Mouse (Mus musculus): ENCODE measurements at regions not wholly inside any gene's neighbourhood (a gene's known extent, or its start where the extent isn't known, plus 50 kb on each side); places are given as distances from the start of the nearest gene placed in this dataset.
"Not testable (repeated sequence)": the region's sequence is repeated elsewhere in the genome, so short reads cannot be mapped to it uniquely, and the experiment has no call there.

GRCm38 (mm10) chr16:50533881-50534280 lies 57.1 kb downstream of the Ccdc54 start:
- DNase-seq: no peak

GRCm38 (mm10) chr16:50529511-50530416 lies 61.2 kb downstream of the Ccdc54 start:
- DNase-seq: peak; percentile 77

GRCm38 (mm10) chr16:50528677-50529510 lies 62.1 kb downstream of the Ccdc54 start:
- DNase-seq: peak; percentile 62

DNA sequence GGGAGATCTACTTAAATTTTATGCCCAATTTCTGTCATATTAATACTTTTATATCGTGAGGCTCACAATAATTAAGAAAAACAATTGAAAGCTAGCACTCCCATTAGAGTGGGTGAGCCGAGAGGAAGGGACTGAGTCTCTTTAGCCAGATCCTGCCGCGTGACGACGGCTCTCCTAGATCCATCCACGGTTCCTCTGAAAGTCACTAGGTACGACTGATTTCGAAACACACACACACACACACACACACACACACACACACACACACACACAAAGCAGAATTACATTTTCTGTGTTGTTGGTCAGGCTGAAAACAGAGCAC lies 62.6 kb downstream of the Ccdc54 start:
- no peak for DNase-seq

DNA sequence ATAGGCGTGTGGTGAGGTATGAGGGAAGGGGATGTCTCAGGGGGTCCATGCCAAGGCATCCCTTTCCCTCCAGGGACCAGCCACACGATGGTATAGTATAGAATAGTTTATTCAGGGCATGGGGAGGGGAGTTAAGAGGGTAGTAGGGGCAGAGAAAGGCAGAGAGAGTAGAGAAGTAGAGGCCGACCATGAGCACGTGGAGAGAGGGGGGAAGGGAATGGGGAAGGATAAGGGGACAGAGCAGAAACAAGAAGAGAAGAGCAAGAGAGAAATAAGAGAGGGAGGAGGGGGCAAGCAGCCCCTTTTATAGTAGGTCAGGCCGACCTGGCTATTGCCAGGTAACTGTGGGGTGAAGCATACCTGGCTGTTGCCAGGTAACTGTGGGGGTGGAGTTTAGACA lies 64.0 kb downstream of the Ccdc54 start:
- not testable (repeated sequence) for DNase-seq

DNA sequence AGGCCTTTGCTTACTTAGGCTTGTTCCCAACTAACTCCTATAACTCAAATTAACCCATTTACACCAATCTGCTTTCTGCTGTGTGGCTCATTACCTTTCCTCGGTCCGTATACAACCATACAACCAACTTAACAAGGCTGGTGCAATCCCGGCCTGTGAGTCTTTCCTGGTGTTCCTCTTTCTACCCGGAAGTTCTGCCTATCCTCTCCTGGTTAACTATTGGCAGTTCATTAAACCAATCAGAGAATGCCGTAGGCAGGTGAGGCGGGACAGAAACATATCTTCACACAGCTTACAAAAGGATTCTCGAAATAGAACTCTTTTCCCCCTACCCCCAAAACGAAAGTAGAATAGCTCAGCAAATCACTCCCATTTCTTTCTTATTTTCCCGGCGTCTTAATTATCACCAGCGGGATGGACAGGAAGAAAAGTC lies 65.0 kb downstream of the Ccdc54 start:
- DNase-seq: no peak

GRCm38 (mm10) chr16:50525504-50525903 lies 65.5 kb downstream of the Ccdc54 start:
- DNase-seq: no peak

- no peak for DNase-seq
These were observed 71.3 kb downstream of the Ccdc54 start for GRCm38 (mm10) chr16:50519610-50520009.

DNA sequence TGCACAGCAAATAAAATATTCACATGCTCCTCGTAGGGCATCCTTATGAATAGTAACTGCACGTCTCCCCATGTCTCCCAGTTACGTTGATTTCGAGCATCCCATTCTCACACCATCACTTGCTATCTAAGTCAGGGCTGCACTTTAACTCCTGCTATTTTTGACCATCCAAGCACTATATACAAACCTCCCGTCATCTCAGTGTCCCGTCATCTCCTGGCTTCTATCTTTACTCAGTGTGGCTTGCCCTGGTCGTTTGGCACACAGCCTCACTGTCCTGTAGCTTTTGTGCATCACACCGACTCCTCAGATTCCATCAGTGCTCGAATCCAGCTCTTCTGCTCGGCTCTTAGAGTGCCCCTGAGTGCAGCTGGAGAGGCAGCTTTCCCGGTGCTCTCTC lies 74.4 kb downstream of the Ccdc54 start:
- no peak for DNase-seq

GRCm38 (mm10) chr16:50515039-50515438 lies 75.9 kb downstream of the Ccdc54 start:
- DNase-seq: no peak

GRCm38 (mm10) chr16:50512080-50512479 lies 78.9 kb downstream of the Ccdc54 start:
- DNase-seq: no peak

GRCm38 (mm10) chr16:50509529-50509895 lies 77.3 kb upstream of the Bbx start:
- DNase-seq: no peak

DNA sequence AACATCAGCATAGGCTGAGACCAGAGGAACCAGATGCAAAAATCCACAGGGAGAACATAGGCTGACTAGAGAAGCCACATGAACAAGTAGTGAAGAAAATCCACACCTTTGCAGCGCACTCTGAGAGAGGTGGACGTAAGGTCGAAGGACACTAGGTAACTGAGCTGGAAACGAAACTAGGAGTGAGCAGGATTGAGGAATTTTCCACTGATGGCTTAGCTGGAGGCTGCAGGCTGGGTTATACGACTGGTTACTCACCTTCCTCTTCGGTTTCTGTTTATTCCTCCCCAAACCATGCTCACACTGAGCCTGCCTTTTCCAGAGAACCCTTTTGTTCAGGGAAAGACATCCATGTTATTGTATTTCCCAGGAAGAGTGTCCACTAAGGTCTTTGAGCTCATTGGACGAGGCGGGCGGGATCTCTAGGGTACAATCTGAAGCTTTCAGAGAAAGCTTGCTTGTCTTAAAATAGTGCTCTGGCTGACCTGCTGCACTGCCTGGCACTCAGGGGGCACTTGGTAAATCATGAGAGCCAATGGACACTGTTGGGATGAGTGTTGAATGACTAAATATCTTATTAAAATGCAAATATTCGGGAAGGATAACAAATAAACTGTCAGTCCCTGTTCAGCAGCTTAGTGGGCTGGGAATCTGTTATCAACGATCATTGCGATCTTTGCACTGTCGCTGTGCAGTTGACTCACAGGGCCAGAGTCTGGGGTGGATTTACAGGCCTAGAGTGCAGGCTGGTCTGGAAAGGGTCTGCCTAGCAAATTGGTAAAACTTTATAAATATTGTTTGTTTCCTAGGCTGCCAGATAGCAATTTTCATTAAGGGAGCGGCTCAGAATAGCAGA lies 76.7 kb upstream of the Bbx start:
- DNase-seq: no peak

DNA sequence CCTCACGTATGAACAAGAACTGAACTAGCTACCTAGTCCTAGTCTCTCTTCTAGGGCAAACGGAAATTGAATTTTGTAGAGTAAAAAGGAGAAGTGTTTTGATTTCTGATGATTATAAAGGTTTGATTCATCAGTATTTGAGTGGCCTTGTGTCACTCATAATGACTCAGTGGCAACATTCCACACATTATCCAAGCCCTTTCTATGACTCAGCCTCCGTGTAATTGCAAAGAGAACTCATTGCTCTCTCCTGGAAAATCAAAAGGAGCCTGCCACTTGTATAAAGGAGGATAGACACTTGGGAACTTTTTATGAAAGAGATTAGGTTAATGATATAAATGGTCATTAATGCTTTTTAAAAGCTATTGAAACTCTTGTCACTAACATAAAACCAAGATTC lies 72.4 kb upstream of the Bbx start:
- no peak for DNase-seq

- DNase-seq: no peak
These were observed 66.7 kb upstream of the Bbx start for GRCm38 (mm10) chr16:50498909-50499308.

DNA sequence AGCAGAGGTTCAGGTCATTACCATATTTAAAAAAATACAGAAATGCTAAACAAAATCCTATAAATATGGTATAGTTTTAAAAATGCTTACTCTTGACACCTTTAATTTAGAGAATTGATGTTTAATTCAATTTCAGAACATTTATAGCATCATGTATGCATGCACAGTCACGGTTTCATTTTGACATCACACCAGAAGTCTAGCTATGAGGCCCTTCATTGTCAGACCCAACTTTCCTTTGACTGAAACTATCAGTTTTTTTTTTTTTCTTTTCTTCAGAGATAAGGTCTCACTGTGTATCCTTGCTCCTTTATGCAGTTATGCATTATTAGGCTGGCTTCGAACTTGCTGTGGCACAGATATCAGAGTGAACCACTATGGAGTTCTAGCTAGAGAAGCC lies 61.5 kb upstream of the Bbx start:
- no peak for DNase-seq

DNA sequence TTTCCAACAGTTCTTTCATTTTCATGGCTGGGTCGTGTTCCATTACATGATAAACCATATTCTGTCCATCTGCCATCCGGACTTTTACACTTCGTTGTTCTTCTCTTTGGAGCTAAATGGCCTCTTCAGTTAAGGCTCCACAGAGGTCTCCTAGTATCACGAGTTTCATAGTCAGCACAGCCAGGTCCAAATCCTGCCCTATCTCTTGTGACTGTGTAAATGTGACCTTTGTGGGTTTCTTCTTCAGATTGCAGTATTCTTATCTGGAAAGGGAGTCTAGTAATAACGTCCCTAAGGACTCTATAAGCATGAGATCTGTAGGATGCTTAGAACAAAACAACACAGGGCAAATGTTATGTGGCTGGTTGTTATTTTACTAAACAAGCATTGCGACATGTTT lies 57.1 kb upstream of the Bbx start:
- DNase-seq: no peak

DNA sequence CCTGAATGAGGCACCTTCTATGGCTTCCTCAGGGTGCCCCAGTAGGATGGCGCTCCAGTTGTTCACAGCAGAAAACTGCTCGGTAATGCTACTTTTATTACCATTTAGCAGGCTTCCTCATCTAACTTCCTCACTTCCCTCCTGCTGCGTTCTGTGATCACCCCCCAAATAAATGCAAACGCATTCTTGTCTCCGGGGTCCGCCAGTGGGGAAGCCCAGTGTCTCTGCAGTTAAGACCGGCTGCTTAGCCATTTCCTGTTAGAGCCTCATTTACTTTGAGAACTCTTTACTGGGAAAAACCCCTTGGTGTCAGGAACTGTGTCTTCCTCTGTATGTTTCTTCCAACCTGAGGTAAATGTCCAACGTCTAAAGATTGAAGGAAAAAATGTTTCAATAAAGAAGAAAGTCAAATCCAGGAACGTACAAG lies 50.2 kb upstream of the Bbx start:
- DNase-seq: no peak
